Mouse (Mus musculus) heart, adult 2 months (tissue): Measurements from ENCODE around the gene Nelfa.

ENCODE experiments used
- CTCF ChIP-seq: fragments of 200-600 bp; IDR thresholded peaks from 2 replicates; pipeline ENCODE4 v1.8.1; 2022; ENCODE audit warnings: antibody characterized with exemption, mild to moderate bottlenecking, moderate library complexity
- EP300 ChIP-seq: fragments of 200-500 bp; IDR thresholded peaks from 2 replicates; pipeline ENCODE4 v1.6.1; 2011; ENCODE audit warnings: low read depth, low read length, control low read depth; ENCODE audit not compliant: insufficient read depth
- POLR2A ChIP-seq: fragments of 200-500 bp; IDR thresholded peaks from 2 replicates; pipeline ENCODE4 v1.6.1; 2011; ENCODE audit warnings: mild to moderate bottlenecking, low read depth, low read length, control low read depth; ENCODE audit not compliant: insufficient read depth

DNA sequence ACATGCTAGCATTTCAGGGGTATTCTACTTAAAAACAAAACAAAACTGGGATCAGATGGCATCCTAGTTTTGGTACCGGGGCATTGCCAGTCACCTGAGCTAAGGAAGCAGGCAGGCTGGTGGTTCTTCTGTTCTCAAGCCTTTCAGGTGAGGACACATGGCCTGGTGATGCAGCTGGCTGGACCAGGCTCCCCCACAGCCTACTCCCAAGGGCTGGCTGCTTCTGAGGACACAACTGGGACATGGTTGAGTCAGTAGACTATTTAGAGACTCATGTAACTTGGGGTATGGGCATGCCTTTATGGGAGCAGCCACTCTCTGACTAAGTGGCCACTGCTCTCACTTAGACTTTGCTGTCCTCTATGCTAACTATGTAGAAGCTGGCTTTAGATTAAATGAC is 60.7 kb downstream of the Nelfa start:
- no peak for TF ChIP-seq POLR2A
- TF ChIP-seq CTCF = no peak
- TF ChIP-seq EP300 = no peak
